Mouse (Mus musculus) CH12.LX (cell line): ENCODE data around the gene Irf4.

ENCODE experiments used
- CHD1 ChIP-seq: IDR thresholded peaks from 2 replicates; pipeline ENCODE4 v1.6.1; 2012; ENCODE audit warnings: low read depth, low read length, improper control_type of control experiment, inconsistent platforms
- CTCF ChIP-seq, 2 experiments: IDR thresholded peaks in 1 of 2; conservative IDR thresholded peaks in 1 of 2; 2 replicates each; pipeline ENCODE4 v1.5.1; 2011 to 2012; ENCODE audit warnings: low read depth in 2 of 2, low read length in 2 of 2, improper control_type of control experiment in 1 of 2, inconsistent platforms in 1 of 2, mild to moderate bottlenecking in 1 of 2, moderate library complexity in 1 of 2
- EP300 ChIP-seq: IDR thresholded peaks from 2 replicates; pipeline ENCODE4 v1.6.1; 2011; ENCODE audit warnings: low read length, improper control_type of control experiment
- MAZ ChIP-seq: IDR thresholded peaks from 2 replicates; pipeline ENCODE4 v1.6.1; 2012; ENCODE audit warnings: low read depth, mild to moderate bottlenecking, inconsistent platforms, low read length, improper control_type of control experiment, moderate library complexity
- NELFE ChIP-seq: IDR thresholded peaks from 2 replicates; pipeline ENCODE4 v1.6.1; 2011; ENCODE audit warnings: low read depth, low read length, improper control_type of control experiment
- POLR2A ChIP-seq: IDR thresholded peaks from 2 replicates; pipeline ENCODE4 v1.6.1; 2011; ENCODE audit warnings: low read depth, mild to moderate bottlenecking, improper control_type of control experiment, low read length
- RAD21 ChIP-seq: IDR thresholded peaks from 2 replicates; pipeline ENCODE4 v1.6.1; 2011; ENCODE audit warnings: low read depth, mild to moderate bottlenecking, low read length, improper control_type of control experiment, moderate library complexity
- SIN3A ChIP-seq: IDR thresholded peaks from 2 replicates; pipeline ENCODE4 v1.6.1; 2012; ENCODE audit warnings: low read length, improper control_type of control experiment, inconsistent platforms
- TBP ChIP-seq: conservative IDR thresholded peaks from 2 replicates; pipeline ENCODE4 v1.6.1; 2011; ENCODE audit warnings: low read depth, low read length, improper control_type of control experiment
- ZC3H11A ChIP-seq: IDR thresholded peaks from 2 replicates; pipeline ENCODE4 v1.6.1; 2012; ENCODE audit warnings: low read depth, mild to moderate bottlenecking, inconsistent platforms, low read length, improper control_type of control experiment

- TF ChIP-seq EP300 (no peak), CHD1 (no peak), POLR2A (no peak), RAD21 (no peak), CTCF (conservative IDR thresholded peaks at IDR 0.05 in 1 of 2, IDR thresholded peaks at IDR 0.05 in 1 of 2; ENCODE audit: low read depth in 2 of 2, low read length in 2 of 2) (no peak), ZC3H11A (no peak), SIN3A (no peak), TBP (no peak), NELFE (no peak), MAZ (no peak)
Measured at GRCm38 (mm10) chr13:30754066-30754465, 5.0 kb downstream of the Irf4 start.
